Mouse (Mus musculus) olfactory bulb, adult 2 months (tissue): ENCODE data around the gene Crabp1. TPM values are rescaled to one million over a fixed set of nuclear protein-coding genes. Genes with fewer than 3 reads are reported as not detected.

Source experiments
- H3K27ac ChIP-seq: fragments of 200-500 bp; 2 replicates; pipeline ENCODE4 v1.5.1; 2012; ENCODE audit warnings: low read depth, low read length; ENCODE audit not compliant: insufficient read depth
- H3K4me1 ChIP-seq: fragments of 200-500 bp; 2 replicates; pipeline ENCODE4 v1.6.1; 2012; ENCODE audit warnings: low read length; ENCODE audit not compliant: control insufficient read depth, insufficient read depth
- H3K4me3 ChIP-seq: fragments of 200-500 bp; 2 replicates; pipeline ENCODE4 v1.5.1; 2012; ENCODE audit warnings: mild to moderate bottlenecking, low read depth, low read length, moderate library complexity; ENCODE audit not compliant: insufficient read depth
- CTCF ChIP-seq: fragments of 200-500 bp; IDR thresholded peaks from 2 replicates; pipeline ENCODE4 v1.5.1; 2012; ENCODE audit warnings: low read depth, mild to moderate bottlenecking, low read length, moderate library complexity; ENCODE audit not compliant: insufficient read depth
- POLR2A ChIP-seq: fragments of 200-500 bp; IDR thresholded peaks from 2 replicates; pipeline ENCODE4 v1.6.1; 2012; ENCODE audit warnings: mild to moderate bottlenecking, low read depth, low read length, moderate library complexity; ENCODE audit not compliant: insufficient read depth
- WGBS: fragments of 180-500 bp; shearing (Covaris S2); methylation state at CpG from one replicate; pipeline ENCODE4 v1.1.7; 2018; 5-methylcytosine and 5-hydroxymethylcytosine counted together
- polyA plus RNA-seq: library from polyadenylated mRNA; stranded (reverse); fragments of >200 nt; gene quantifications from 2 replicates; pipeline ENCODE4 v1.2.4, GENCODE M21; 2012; ENCODE audit warnings: low replicate concordance; ENCODE audit not compliant: missing spikeins, insufficient read depth, insufficient read length

The Crabp1 gene
- polyA plus RNA-seq, 1 experiment = not detected

GRCm38 (mm10) chr9:54764091-54764490 is 457 bp upstream of the Crabp1 start:
- H3K27ac ChIP-seq = no peak overlapping the region
- 38% methylated on average over 12 of the region's 12 CpGs for whole genome bisulfite sequencing
- H3K4me1 ChIP-seq = peaks cover 16% of the 10 kb centered on the region
- no peak overlapping the region for H3K4me3 ChIP-seq
- TF ChIP-seq CTCF (no peak), POLR2A (no peak)

GRCm38 (mm10) chr9:54765336-54766085 is 963 bp downstream of the Crabp1 start:
- peaks cover 20% of the 10 kb centered on the region for H3K4me1 ChIP-seq
- H3K27ac ChIP-seq = no peak overlapping the region
- TF ChIP-seq CTCF (no peak), POLR2A (no peak)
- H3K4me3 ChIP-seq = peak overlapping the region; percentile 36
- WGBS = under 1% methylated on average over 41 of the region's 41 CpGs

- Histone ChIP-seq H3K27ac (no peak overlapping the region), H3K4me1 (peaks cover 11% of the 10 kb centered on the region), H3K4me3 (no peak overlapping the region)
- TF ChIP-seq CTCF (no peak), POLR2A (no peak)
- 53% methylated on average over 11 of the region's 11 CpGs for WGBS
Measured at GRCm38 (mm10) chr9:54770140-54770780, 5.7 kb downstream of the Crabp1 start.

- H3K4me3 ChIP-seq = no peak overlapping the region
- H3K4me1 ChIP-seq = peaks cover 2% of the 10 kb centered on the region; the same call in 1 of the 2 replicates
- TF ChIP-seq POLR2A (no peak), CTCF (no peak)
- no peak overlapping the region for H3K27ac ChIP-seq
- 63% methylated on average over 13 of the region's 13 CpGs for WGBS
Measured at GRCm38 (mm10) chr9:54776451-54776982, 12.0 kb downstream of the Crabp1 start.

GRCm38 (mm10) chr9:54779280-54779679 is 14.7 kb downstream of the Crabp1 start:
- TF ChIP-seq CTCF (no peak), POLR2A (no peak)
- H3K27ac ChIP-seq = no peak overlapping the region
- H3K4me1 ChIP-seq = peaks cover 2% of the 10 kb centered on the region; the same call in 1 of the 2 replicates
- no peak overlapping the region for H3K4me3 ChIP-seq
- WGBS = 37% methylated on average over 8 of the region's 8 CpGs

- 78% methylated on average over 15 of the region's 15 CpGs for WGBS
- TF ChIP-seq POLR2A (no peak), CTCF (no peak)
- H3K4me3 ChIP-seq = no peak overlapping the region
Measured at GRCm38 (mm10) chr9:54782504-54782903, 18.0 kb downstream of the Crabp1 start.

GRCm38 (mm10) chr9:54784003-54784402 is 19.5 kb downstream of the Crabp1 start:
- no peak overlapping the region for H3K27ac ChIP-seq
- peaks cover 10% of the 10 kb centered on the region for H3K4me1 ChIP-seq
- no peak overlapping the region for H3K4me3 ChIP-seq
- TF ChIP-seq POLR2A (no peak), CTCF (no peak)
- 97% methylated on average over 3 of the region's 3 CpGs for WGBS

More at GRCm38 (mm10) chr9:54782504-54782903, 18.0 kb downstream of the Crabp1 start:
- peaks cover 6% of the 10 kb centered on the region for H3K4me1 ChIP-seq
- H3K27ac ChIP-seq = no peak overlapping the region

- Histone ChIP-seq H3K27ac (no peak overlapping the region), H3K4me3 (no peak overlapping the region), H3K4me1 (peaks cover 8% of the 10 kb centered on the region)
- TF ChIP-seq CTCF (no peak), POLR2A (no peak)
- WGBS = 46% methylated on average over 3 of the region's 3 CpGs
Measured at GRCm38 (mm10) chr9:54785215-54785614, 20.7 kb downstream of the Crabp1 start.

GRCm38 (mm10) chr9:54786083-54786482 is 21.5 kb downstream of the Crabp1 start:
- Histone ChIP-seq H3K4me3 (no peak overlapping the region), H3K27ac (no peak overlapping the region), H3K4me1 (peaks cover 8% of the 10 kb centered on the region)
- TF ChIP-seq POLR2A (no peak), CTCF (no peak)
- WGBS = 98% methylated on average over 1 of the region's 1 CpGs
